Mouse (Mus musculus): ENCODE measurements around the gene Tmcc2.

DNA sequence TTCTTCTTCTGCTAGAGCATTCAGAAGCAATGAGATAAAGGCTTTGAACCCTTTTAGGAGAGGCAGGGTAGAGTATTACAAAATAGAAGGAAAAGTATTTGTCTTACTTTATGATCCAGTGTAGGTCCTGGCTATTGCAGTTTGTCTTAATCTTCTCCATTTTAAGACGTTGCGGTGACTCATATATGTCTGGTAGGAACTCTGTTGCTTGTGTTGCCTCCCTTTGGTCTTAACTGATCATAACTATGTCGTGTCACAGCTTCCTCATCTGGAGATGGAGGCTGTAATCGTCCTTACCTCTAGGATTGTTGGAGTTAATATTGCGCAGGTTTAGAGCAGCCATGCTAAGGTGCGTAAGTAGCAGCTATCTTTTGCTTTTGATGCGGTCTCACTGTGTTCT lies 29.6 kb upstream of the Tmcc2 start:
- no peak for TF ChIP-seq FLI1 (IDR thresholded peaks at IDR 0.05; ENCODE audit: low read length)
- TF ChIP-seq GATA1 (IDR thresholded peaks at IDR 0.05; ENCODE audit: borderline replicate concordance, low read length) = no peak
